Mouse (Mus musculus): ENCODE results near the gene Sfxn3. TPM values are rescaled to one million over a fixed set of nuclear protein-coding genes. Genes with fewer than 3 reads are reported as not detected.

Gene Sfxn3
- polyA plus RNA-seq (2017; shearing (Covaris generic)) = 76.5 TPM

DNA sequence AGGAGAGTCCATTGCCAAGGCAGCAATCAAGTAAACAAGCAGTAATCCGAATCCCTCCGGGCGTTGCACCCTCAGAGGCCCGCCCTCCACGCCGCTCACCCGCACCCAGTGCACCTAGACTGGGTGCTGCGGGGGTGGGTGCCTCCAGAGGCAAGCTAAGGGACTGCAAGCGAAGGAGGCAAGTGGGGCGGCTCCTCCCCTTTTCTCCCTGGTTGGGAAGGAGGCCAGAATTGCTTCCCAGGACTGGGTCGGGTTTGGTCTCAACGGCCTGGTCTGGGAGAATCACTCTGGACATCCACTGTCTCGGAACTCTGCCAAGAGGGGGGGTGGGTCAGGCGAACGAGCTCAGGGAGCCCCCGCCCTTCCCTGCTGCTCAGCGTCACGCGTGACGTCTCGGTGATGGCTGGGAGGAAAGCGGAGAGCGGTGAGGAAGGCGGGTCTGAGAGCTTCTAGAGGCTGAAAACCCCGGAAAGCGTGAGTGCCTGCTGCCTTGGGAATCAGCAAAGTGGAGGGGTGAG is at the start of gene Sfxn3:
Sfxn3 (plus strand) TSS at position 87 of the 518 bp plus-strand sequence.

DNA sequence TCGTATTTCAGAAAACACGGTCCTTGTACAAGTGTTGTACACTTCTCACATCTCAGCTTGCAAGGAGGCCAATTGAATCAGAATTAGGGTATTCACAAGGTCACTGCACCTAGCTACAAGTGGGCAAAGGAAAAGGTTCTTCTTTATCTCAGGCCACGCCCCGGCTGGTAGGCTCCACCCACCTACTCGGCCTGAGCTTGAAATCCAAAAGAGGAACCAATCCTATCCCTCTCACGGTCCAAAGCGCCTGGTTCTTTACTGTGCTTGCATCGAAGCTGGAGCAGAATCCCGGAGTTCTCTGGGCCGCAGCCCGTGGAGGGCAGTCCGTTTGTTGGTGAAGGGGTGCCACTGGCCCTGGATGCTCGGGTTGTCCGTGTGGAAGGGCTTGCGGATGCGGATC is 41.9 kb upstream of the Sfxn3 start, which contains the start of gene Twnk:
Twnk (plus strand) TSS at position 220 of the 400 bp plus-strand sequence.

DNA sequence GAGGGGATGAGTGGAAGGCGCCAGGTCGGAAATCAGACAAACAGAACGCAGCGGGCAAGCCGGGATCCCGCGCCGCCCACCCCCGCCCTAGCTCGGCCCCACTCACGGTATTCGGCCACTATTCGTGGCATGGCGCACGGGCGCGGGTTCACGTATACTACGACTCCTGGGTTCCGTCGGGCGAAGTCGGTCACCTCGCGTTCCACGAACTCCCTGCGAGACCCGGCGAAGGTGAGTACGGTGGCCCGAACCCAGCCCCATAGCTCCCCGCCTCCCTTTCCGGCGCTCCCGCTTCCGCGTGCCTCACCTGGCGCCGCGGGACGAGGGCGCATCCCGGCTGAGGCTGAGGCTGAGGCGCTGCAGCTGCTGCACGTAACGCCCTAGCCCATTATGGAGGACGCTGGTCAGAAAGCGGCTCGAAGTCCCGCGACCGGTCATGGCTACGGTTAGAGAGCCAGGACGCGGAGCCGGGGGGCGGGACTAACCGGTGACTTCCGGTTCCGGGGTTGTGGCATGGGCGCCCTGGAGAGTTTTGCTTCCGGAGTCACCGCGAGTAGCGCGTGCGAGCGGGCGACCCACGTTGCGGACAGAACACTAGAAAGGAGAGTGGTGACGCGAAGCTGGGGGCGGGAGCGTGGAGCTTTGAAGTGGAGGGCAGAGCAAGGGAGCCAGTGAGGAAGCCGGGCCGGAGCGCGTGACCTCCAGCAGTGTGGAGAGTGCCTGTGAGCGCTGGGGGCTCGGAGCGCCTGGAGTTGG is 41.2 kb upstream of the Sfxn3 start, which contains the start of gene Mrpl43:
Mrpl43 (minus strand) TSS at position 486 of the 756 bp plus-strand sequence.

DNA sequence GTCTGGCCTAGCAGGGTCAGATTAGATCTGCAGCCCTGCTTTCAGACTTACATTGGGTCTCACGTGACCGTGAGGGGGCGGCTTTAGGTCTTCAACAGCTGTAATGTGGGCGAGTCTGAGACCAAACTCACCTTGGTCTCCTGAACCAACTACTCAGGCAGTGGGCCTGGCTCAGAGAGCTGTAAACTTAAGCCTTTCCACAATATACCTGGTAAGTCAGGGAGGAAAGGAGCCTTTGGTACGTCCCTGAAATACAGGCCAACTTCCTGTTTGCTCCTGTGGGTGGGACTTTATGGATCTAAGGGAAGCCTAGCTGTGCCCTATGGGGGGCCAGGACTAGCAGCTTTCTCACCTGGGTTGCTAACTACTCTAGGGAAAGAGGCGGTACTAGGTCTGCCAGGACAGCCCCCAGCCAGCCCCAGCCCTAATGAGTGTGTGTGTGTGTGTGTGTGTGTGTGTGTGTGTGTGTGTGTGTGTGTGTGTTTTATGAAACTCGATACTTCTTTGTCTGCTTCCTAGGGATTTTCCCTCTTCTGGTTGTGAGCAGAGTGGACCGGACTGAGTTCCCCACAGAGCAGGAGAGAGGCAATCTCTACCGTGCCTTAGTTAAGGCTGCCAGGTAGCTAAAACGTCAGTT is 32.9 kb upstream of the Sfxn3 start, which contains the start of gene Lzts2:
Lzts2 (plus strand) TSS at position 80 of the 637 bp plus-strand sequence.

DNA sequence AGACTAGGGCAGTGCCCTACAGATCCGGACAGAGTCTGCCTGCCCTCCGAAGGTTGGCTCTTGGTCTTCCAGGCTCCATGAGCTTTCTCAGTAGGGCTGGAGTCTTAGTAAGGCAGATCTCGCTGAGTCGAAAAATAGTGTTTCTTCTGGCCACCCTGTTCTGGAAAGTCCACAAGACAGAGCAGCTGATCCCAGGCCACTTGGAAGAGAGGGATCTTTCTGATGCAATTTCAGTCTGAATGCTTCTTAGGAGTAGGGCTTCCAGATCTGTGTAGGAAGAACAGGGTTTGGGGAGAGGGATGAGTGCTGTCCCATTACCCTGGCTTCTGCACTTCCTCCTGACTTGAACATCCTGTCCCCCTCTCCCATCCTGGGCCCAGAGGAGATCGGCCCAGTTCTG is 1.7 kb upstream of the Sfxn3 start, which contains the start of gene Pdzd7:
Pdzd7 (minus strand) TSS at position 67 of the 400 bp plus-strand sequence.

DNA sequence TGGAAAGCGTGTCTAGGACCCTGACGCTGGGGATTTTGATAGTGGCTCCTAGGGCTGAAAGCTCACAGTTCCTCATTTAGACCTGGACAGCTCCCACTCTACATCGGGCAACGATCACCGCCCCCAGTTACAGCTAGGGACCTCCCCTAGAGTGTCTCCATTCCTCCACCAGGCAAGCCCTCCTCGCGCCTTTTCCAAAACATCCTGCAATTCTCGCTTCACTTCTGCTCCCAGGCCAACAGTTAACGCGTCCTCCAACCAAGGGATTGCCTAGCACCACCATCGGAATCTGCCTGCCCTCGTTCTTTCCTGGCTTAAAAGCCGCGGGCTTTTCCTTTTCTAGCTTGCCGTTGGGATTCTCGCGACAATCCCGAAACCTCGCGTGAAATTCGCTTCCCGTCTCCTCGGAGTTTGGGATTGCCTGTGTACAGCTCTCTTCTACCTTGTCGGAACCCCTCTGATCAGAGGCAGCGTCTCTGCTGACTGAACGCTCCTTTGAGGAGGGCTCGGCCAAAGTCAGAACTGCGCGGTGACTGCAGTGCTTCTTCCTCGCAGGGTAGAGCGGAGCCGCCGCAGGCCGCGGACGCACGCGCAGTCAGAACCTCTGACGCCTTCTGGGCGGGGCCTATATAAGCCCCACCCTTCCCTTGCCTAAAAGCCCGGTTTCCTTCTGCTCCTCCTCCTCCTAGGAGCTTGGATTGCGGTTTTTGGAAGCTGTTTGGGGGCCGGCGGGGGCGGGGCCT is 27.4 kb downstream of the Sfxn3 start, which contains the start of gene Kazald1:
Kazald1 (plus strand) TSS at position 662 of the 743 bp plus-strand sequence.

Other genes starting within 250 kb of the Sfxn3 start
- 53.2 TPM for gene Slf2, start 116.4 kb upstream of the Sfxn3 start, polyA plus RNA-seq (2017; shearing (Covaris generic))
- gene Sema4g, start 58.4 kb upstream of the Sfxn3 start, polyA plus RNA-seq (2017; shearing (Covaris generic)) = not detected
- 17.4 TPM for gene Twnk, start 41.8 kb upstream of the Sfxn3 start, polyA plus RNA-seq (2017; shearing (Covaris generic))
- gene Mrpl43, start 41.1 kb upstream of the Sfxn3 start, polyA plus RNA-seq (2017; shearing (Covaris generic)) = 74.3 TPM
- 3.8 TPM for gene Lzts2, start 33.1 kb upstream of the Sfxn3 start, polyA plus RNA-seq (2017; shearing (Covaris generic))
- not detected for gene Pdzd7, start 1.8 kb upstream of the Sfxn3 start, polyA plus RNA-seq (2017; shearing (Covaris generic))
- 0.33 TPM for gene Kazald1, start 27.7 kb downstream of the Sfxn3 start, polyA plus RNA-seq (2017; shearing (Covaris generic))
- not detected for gene Tlx1, start 103.2 kb downstream of the Sfxn3 start, polyA plus RNA-seq (2017; shearing (Covaris generic))
- gene Lbx1, start 188.3 kb downstream of the Sfxn3 start, polyA plus RNA-seq (2017; shearing (Covaris generic)) = not detected

Measured in activated CD4-positive, CD25-positive, alpha-beta regulatory T cell, adult 9 weeks (primary cell).